Mouse (Mus musculus) intestine, embryonic 16.5 days (tissue): ENCODE measurements around the gene Fcgr3. TPM values are rescaled to one million over a fixed set of nuclear protein-coding genes. Genes with fewer than 3 reads are reported as not detected.

Source experiments
- ATAC-seq: fragments of 200-750 bp; cut with Nextera tagmentation; 2 replicates; pipeline ENCODE4 v1.8.0; 2017; ENCODE audit warnings: moderate TSS enrichment, moderate library complexity
- H3K27ac ChIP-seq: fragments of 300-500 bp; sonication (generic); 2 replicates; pipeline ENCODE4 v1.5.1; 2014; ENCODE audit warnings: mild to moderate bottlenecking, low read length
- H3K27me3 ChIP-seq: fragments of 300-500 bp; sonication (generic); replicated peaks from 2 replicates; pipeline ENCODE4 v1.6.1; 2014; ENCODE audit warnings: low read length, control low read depth, mixed read lengths; ENCODE audit not compliant: control insufficient read depth, insufficient read depth
- H3K36me3 ChIP-seq: fragments of 300-500 bp; sonication (generic); 2 replicates; pipeline ENCODE4 v1.6.1; 2014; ENCODE audit warnings: low read length, control low read depth; ENCODE audit not compliant: control insufficient read depth, insufficient read depth
- H3K4me1 ChIP-seq: fragments of 300-500 bp; sonication (generic); 2 replicates; pipeline ENCODE4 v1.6.1; 2014; ENCODE audit warnings: low read length, control low read depth, mixed read lengths; ENCODE audit not compliant: control insufficient read depth, insufficient read depth
- H3K4me2 ChIP-seq: fragments of 300-500 bp; sonication (generic); 2 replicates; pipeline ENCODE4 v1.6.1; 2014; ENCODE audit warnings: low read depth, low read length, control low read depth
- H3K4me3 ChIP-seq: fragments of 300-500 bp; sonication (generic); 2 replicates; pipeline ENCODE4 v1.5.1; 2014; ENCODE audit warnings: mild to moderate bottlenecking, low read length
- H3K9ac ChIP-seq: fragments of 300-500 bp; sonication (generic); 2 replicates; pipeline ENCODE4 v1.6.1; 2014; ENCODE audit warnings: low read depth, low read length
- H3K9me3 ChIP-seq: fragments of 300-500 bp; sonication (generic); 2 replicates; pipeline ENCODE4 v1.6.1; 2016; ENCODE audit warnings: low read length, control low read depth; ENCODE audit not compliant: control insufficient read depth
- WGBS: fragments of 180-500 bp; shearing (Covaris S2); extraction: QIAGEN DNeasy Blood & Tissue Kit; methylation state at CpG from one replicate; pipeline ENCODE4 v1.1.7; 2014; 5-methylcytosine and 5-hydroxymethylcytosine counted together
- polyA plus RNA-seq: library from polyadenylated mRNA; unstranded; fragments of >200 nt; fragmentation: Nextera tagmentation; extraction: Ambion mirVana; gene quantifications from 2 replicates; pipeline ENCODE4 v1.2.1, GENCODE M21; 2015

Fcgr3 gene
- polyA plus RNA-seq, 1 experiment from 2014 or later: 15.9 TPM

DNA sequence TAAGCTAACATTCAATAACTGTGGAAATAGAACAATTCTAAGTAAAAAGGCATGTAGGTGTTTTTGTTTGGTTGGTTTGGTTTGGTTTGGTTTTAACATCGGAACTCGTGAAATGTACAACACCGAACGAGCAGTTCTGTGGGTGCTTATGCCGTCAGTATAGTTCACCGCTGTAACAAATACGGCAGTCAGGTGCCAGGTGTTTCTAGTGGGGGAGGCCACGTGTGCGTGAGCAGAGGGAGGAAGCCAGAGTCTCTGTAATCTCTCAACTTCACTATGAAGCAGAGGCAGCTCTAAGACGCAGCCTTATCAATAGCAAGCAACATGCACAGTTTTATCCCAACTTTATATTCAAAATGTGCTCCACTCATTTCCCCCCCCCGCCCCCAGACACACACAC is 29.1 kb downstream of the Fcgr3 start:
- Histone ChIP-seq H3K4me1 (peaks cover 4% of the 10 kb centered on the region; the same call in 1 of the 2 replicates), H3K27ac (no peak overlapping the region), H3K4me3 (no peak overlapping the region), H3K9me3 (0 out of 2 replicates have a peak, but pooled peaks cover 4% of the 10 kb centered on the region), H3K36me3 (no peaks in the 10 kb centered on the region), H3K27me3 (peaks cover 10% of the 10 kb centered on the region; the same call in 1 of the 2 replicates), H3K4me2 (no peak overlapping the region), H3K9ac (no peak overlapping the region)
- WGBS: 56% methylated on average over 11 of the region's 11 CpGs
- no peak for ATAC-seq

DNA sequence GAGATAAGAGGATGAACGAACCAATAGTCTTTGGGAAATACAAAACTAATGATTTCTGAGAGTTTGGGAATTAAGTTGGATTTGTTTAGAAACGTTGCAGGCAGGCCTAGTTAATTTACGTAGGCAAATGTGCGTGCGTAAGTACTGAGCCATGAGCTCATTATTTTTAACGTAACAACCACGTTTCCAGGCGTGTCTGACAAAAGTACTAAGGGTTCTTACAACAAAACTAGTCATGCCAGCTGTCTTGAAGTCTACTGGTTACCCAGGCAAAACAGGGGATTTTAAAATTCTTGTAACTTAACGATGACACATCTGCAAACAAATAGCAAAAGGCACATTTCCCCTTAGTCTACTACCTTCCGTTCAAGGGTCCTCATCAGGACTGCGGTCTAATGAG is 30.5 kb downstream of the Fcgr3 start:
- ATAC-seq: no peak
- H3K4me2 ChIP-seq: peak overlapping the region; percentile 89
- 10% methylated on average over 11 of the region's 11 CpGs for WGBS
- peaks cover 12% of the 10 kb centered on the region; the same call in 1 of the 2 replicates for H3K27me3 ChIP-seq
- peaks cover 4% of the 10 kb centered on the region; the same call in 1 of the 2 replicates for H3K4me1 ChIP-seq
- H3K36me3 ChIP-seq: no peaks in the 10 kb centered on the region
- H3K4me3 ChIP-seq: peak overlapping the region; percentile 57
- H3K27ac ChIP-seq: no peak overlapping the region
- H3K9me3 ChIP-seq: 0 out of 2 replicates have a peak, but pooled peaks cover 4% of the 10 kb centered on the region
- H3K9ac ChIP-seq: no peak overlapping the region

- Histone ChIP-seq H3K9me3 (0 out of 2 replicates have a peak, but pooled peaks cover 4% of the 10 kb centered on the region), H3K36me3 (no peaks in the 10 kb centered on the region), H3K4me1 (peaks cover 4% of the 10 kb centered on the region; the same call in 1 of the 2 replicates), H3K27ac (no peak overlapping the region), H3K4me2 (peak overlapping the region; percentile 89), H3K4me3 (peak overlapping the region; percentile 57), H3K27me3 (peaks cover 12% of the 10 kb centered on the region; the same call in 1 of the 2 replicates), H3K9ac (peak overlapping the region; percentile 59)
- WGBS: under 1% methylated on average over 20 of the region's 20 CpGs
- ATAC-seq: peak; percentile 77
Observed at GRCm38 (mm10) chr1:171033756-171034155, 31.0 kb downstream of the Fcgr3 start.

DNA sequence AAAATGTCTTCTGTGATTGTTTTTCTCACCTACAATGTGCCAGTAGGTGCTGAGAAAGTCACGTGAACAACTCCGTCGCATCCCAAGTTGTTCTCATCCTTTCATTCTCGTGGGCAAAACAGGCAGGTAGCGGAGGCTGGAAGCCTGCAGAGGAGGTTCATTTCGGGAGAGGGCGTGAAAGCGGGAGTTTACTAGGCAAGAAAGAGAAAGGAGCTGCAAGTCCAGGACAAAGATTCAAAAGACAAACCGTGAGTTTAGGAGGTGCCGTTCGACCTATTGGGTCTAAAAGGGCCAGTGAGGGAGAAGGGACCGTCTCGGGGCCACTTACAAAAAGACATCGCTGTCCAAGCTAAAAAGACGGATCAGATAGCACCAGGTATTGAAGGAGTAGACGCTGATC is 31.5 kb downstream of the Fcgr3 start:
- peak overlapping the region; percentile 57 for H3K4me3 ChIP-seq
- no peak overlapping the region for H3K27ac ChIP-seq
- H3K4me1 ChIP-seq: peaks cover 4% of the 10 kb centered on the region; the same call in 1 of the 2 replicates
- H3K9me3 ChIP-seq: 0 out of 2 replicates have a peak, but pooled peaks cover 4% of the 10 kb centered on the region
- H3K27me3 ChIP-seq: peaks cover 12% of the 10 kb centered on the region; the same call in 1 of the 2 replicates
- WGBS: under 1% methylated on average over 16 of the region's 16 CpGs
- peak; percentile 1; the same call in 1 of the 2 replicates for ATAC-seq
- H3K9ac ChIP-seq: peak overlapping the region; percentile 59
- H3K4me2 ChIP-seq: peak overlapping the region; percentile 89
- H3K36me3 ChIP-seq: no peaks in the 10 kb centered on the region

- H3K27ac ChIP-seq: no peak overlapping the region
- peak overlapping the region; percentile 89 for H3K4me2 ChIP-seq
- peak overlapping the region; percentile 59 for H3K9ac ChIP-seq
- H3K9me3 ChIP-seq: 0 out of 2 replicates have a peak, but pooled peaks cover 4% of the 10 kb centered on the region
- H3K36me3 ChIP-seq: no peaks in the 10 kb centered on the region
- H3K4me3 ChIP-seq: peak overlapping the region; percentile 57
- H3K4me1 ChIP-seq: peaks cover 4% of the 10 kb centered on the region; the same call in 1 of the 2 replicates
- 4% methylated on average over 10 of the region's 10 CpGs for WGBS
- ATAC-seq: no peak
- peaks cover 12% of the 10 kb centered on the region; the same call in 1 of the 2 replicates for H3K27me3 ChIP-seq
Observed at GRCm38 (mm10) chr1:171032691-171033090, 32.0 kb downstream of the Fcgr3 start.

DNA sequence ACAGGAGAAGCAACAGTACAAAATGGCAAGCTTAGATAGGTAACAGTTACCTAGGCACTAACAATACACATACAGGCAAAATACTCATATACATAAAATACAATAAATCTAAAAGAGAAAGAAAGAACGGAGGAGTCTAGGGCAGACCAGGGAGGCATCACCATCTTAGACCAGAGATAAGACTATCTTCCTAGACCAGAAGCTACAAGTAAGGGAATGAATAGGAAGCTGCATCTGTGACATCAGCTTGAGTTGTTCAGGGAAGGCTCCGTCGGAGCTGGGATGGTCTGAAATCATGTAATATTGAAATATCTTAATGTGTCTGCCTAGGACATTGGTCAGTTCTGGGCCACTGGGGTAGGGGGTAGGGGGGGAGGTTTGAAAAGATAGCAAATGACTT is 33.0 kb downstream of the Fcgr3 start:
- peaks cover 12% of the 10 kb centered on the region; the same call in 1 of the 2 replicates for H3K27me3 ChIP-seq
- H3K9ac ChIP-seq: no peak overlapping the region
- no peak overlapping the region for H3K27ac ChIP-seq
- no peak overlapping the region for H3K4me2 ChIP-seq
- 92% methylated on average over 3 of the region's 3 CpGs for WGBS
- ATAC-seq: no peak
- H3K4me3 ChIP-seq: no peak overlapping the region
- no peaks in the 10 kb centered on the region for H3K36me3 ChIP-seq
- peaks cover 4% of the 10 kb centered on the region; the same call in 1 of the 2 replicates for H3K4me1 ChIP-seq
- H3K9me3 ChIP-seq: 0 out of 2 replicates have a peak, but pooled peaks cover 4% of the 10 kb centered on the region

DNA sequence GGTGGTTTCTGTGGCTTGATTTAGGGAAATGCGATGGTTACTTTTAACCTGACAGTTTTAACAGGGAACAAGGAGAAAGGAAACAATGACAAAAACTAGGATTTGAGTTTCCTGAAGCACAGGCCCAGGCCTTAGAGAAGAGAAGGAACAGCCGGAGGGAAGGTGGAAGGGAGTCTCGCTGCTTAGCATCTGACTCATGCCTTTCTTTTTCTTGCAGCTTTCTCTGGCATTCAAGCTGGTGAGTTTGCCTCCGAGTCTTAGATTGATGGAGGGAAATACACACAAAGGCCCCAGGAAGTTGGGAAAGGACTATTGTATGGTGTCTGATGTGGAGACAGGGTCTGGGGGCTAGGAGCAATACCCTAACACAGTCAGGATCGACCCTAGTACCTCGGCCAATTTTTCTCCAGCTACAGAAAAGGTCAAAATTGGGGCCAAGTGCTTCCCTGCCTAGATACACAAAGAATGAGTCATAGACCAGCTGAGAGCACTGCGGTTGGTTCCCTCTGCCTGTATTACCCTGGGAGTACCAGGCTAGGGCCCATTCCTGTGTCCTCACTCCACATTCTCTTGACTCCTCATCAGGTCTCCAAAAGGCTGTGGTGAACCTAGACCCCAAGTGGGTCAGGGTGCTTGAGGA is 45.3 kb downstream of the Fcgr3 start:
- H3K9ac ChIP-seq: no peak overlapping the region
- H3K4me2 ChIP-seq: no peak overlapping the region
- no peaks in the 10 kb centered on the region for H3K4me1 ChIP-seq
- no peaks in the 10 kb centered on the region for H3K9me3 ChIP-seq
- 60% methylated on average over 7 of the region's 7 CpGs for WGBS
- no peak for ATAC-seq
- no peaks in the 10 kb centered on the region for H3K27me3 ChIP-seq
- no peaks in the 10 kb centered on the region for H3K36me3 ChIP-seq
- no peak overlapping the region for H3K4me3 ChIP-seq
- no peak overlapping the region for H3K27ac ChIP-seq

GRCm38 (mm10) chr1:171018737-171019136 is 46.0 kb downstream of the Fcgr3 start, which contains the start of gene Fcgr4:
Gene Fcgr4 (plus strand): TSS chr1:171018920.
- H3K4me2 ChIP-seq: no peak within 1 kb of the TSS
- no peak within 1 kb of the TSS for H3K27ac ChIP-seq
- ATAC-seq: no peak
- no peaks in the 10 kb centered on the region for H3K27me3 ChIP-seq
- no peak within 1 kb of the TSS for H3K9ac ChIP-seq
- H3K4me3 ChIP-seq: no peak within 1 kb of the TSS
- WGBS: 77% methylated on average over 2 of the region's 2 CpGs
- H3K4me1 ChIP-seq: no peaks in the 10 kb centered on the region
- no peaks in the 10 kb centered on the region for H3K9me3 ChIP-seq
- no peaks in the 10 kb centered on the region for H3K36me3 ChIP-seq

GRCm38 (mm10) chr1:171017468-171018158 is 47.1 kb downstream of the Fcgr3 start:
- no peak overlapping the region for H3K27ac ChIP-seq
- no peak overlapping the region for H3K4me2 ChIP-seq
- no peak overlapping the region for H3K4me3 ChIP-seq
- no peaks in the 10 kb centered on the region for H3K4me1 ChIP-seq
- H3K9ac ChIP-seq: no peak overlapping the region
- WGBS: 50% methylated on average over 6 of the region's 6 CpGs
- no peak for ATAC-seq
- H3K36me3 ChIP-seq: no peaks in the 10 kb centered on the region
- no peaks in the 10 kb centered on the region for H3K9me3 ChIP-seq
- no peaks in the 10 kb centered on the region for H3K27me3 ChIP-seq
